Mouse (Mus musculus) heart, adult 2 months (tissue): ENCODE results near the gene Npr3. TPM values are rescaled to one million over a fixed set of nuclear protein-coding genes. Genes with fewer than 3 reads are reported as not detected.

Source experiments
- DNase-seq, 2 experiments: peaks; one replicate each; pipeline ENCODE4 v3.0.0; 2021
- H3K27ac ChIP-seq: fragments of 200-600 bp; 2 replicates; pipeline ENCODE4 v1.8.1; 2022
- H3K27me3 ChIP-seq: fragments of 200-500 bp; 2 replicates; pipeline ENCODE4 v1.6.1; 2012; ENCODE audit warnings: mild to moderate bottlenecking, low read length, inconsistent platforms, mixed read lengths; ENCODE audit not compliant: control insufficient read depth, insufficient read depth
- H3K36me3 ChIP-seq: fragments of 200-500 bp; 2 replicates; pipeline ENCODE4 v1.6.1; 2012; ENCODE audit warnings: low read length, inconsistent platforms; ENCODE audit not compliant: control insufficient read depth, insufficient read depth
- H3K4me1 ChIP-seq: fragments of 200-500 bp; 2 replicates; pipeline ENCODE4 v1.6.1; 2011; ENCODE audit warnings: low read length; ENCODE audit not compliant: control insufficient read depth, insufficient read depth
- H3K4me3 ChIP-seq: fragments of 200-600 bp; 2 replicates; pipeline ENCODE4 v1.8.1; 2022
- H3K79me2 ChIP-seq: fragments of 200-500 bp; replicated peaks from 2 replicates; pipeline ENCODE4 v1.6.1; 2012; ENCODE audit warnings: mild to moderate bottlenecking, inconsistent platforms, low read length, moderate library complexity, mixed read lengths; ENCODE audit not compliant: control insufficient read depth, insufficient read depth
- H3K9ac ChIP-seq: fragments of 200-500 bp; 2 replicates; pipeline ENCODE4 v1.6.1; 2012; ENCODE audit warnings: low read depth, mild to moderate bottlenecking, control low read depth, inconsistent platforms, low read length, mixed read lengths
- CTCF ChIP-seq: fragments of 200-600 bp; IDR thresholded peaks from 2 replicates; pipeline ENCODE4 v1.8.1; 2022; ENCODE audit warnings: antibody characterized with exemption, mild to moderate bottlenecking, moderate library complexity
- EP300 ChIP-seq: fragments of 200-500 bp; IDR thresholded peaks from 2 replicates; pipeline ENCODE4 v1.6.1; 2011; ENCODE audit warnings: low read depth, low read length, control low read depth; ENCODE audit not compliant: insufficient read depth
- POLR2A ChIP-seq: fragments of 200-500 bp; IDR thresholded peaks from 2 replicates; pipeline ENCODE4 v1.6.1; 2011; ENCODE audit warnings: mild to moderate bottlenecking, low read depth, low read length, control low read depth; ENCODE audit not compliant: insufficient read depth
- WGBS: fragments of 180-500 bp; shearing (Covaris S2); methylation state at CpG from one replicate; pipeline ENCODE4 v1.1.7; 2018; 5-methylcytosine and 5-hydroxymethylcytosine counted together
- intact Hi-C: fragments of 180-260 bp; cut with DNase I; formaldehyde crosslinking; loops from one replicate; pipeline ENCODE4 v1.15.1; 2025
- polyA plus RNA-seq: library from polyadenylated mRNA; depleted of rRNA; stranded (reverse); fragments of >200 nt; gene quantifications from 2 replicates; pipeline ENCODE4 v1.2.3, GENCODE M21; 2012
- total RNA-seq, 2 experiments: library from RNA; stranded (reverse); gene quantifications; 2 replicates each; pipeline ENCODE4 v1.2.3; 2021

Npr3 gene
- total and polyA plus RNA-seq, 3 experiments, result 9.0 to 36.1 (median 23.6) TPM

GRCm38 (mm10) chr15:11877273-11877672, 29.8 kb downstream of the Npr3 start:
- TF ChIP-seq POLR2A (no peak), CTCF (no peak), EP300 (no peak)
- no peak overlapping the region for H3K9ac ChIP-seq
- WGBS, result 34% methylated on average over 2 of the region's 2 CpGs
- H3K27me3 ChIP-seq, result no peaks in the 10 kb centered on the region
- H3K36me3 ChIP-seq, result no peaks in the 10 kb centered on the region; the same call in 1 of the 2 replicates
- DNase-seq, result no peak
- H3K79me2 ChIP-seq, result no peaks in the 10 kb centered on the region
- intact Hi-C loops, result no loop called here
- peaks cover 3% of the 10 kb centered on the region for H3K4me1 ChIP-seq
- no peak overlapping the region for H3K4me3 ChIP-seq
- no peak overlapping the region for H3K27ac ChIP-seq

GRCm38 (mm10) chr15:11866918-11867317, 40.2 kb downstream of the Npr3 start:
- 67% methylated on average over 3 of the region's 3 CpGs for WGBS

DNA sequence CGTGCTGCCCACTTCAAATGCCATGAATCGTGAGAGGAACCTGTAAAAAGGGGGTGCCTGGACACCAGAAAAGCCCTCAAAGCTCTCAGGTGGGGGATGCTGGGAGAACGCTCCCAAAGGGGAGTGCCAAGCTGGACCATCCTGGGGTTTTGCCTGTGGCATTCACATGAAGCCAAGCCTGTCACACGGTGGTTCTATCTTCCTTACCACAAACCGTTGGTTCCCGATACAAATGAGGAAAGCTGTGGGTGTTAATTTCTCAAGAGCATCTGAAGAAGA, 43.6 kb downstream of the Npr3 start:
- Histone ChIP-seq H3K27ac (no peak overlapping the region), H3K36me3 (no peaks in the 10 kb centered on the region), H3K79me2 (no peaks in the 10 kb centered on the region), H3K9ac (no peak overlapping the region), H3K4me1 (no peaks in the 10 kb centered on the region), H3K27me3 (no peaks in the 10 kb centered on the region), H3K4me3 (no peak overlapping the region)
- no peak for DNase-seq
- TF ChIP-seq EP300, result no peak
- TF ChIP-seq POLR2A, result no peak
- no peak for TF ChIP-seq CTCF
- WGBS, result 82% methylated on average over 6 of the region's 6 CpGs
- intact Hi-C loops, result no loop called here

More at GRCm38 (mm10) chr15:11866918-11867317, 40.2 kb downstream of the Npr3 start:
- Histone ChIP-seq H3K27ac (no peak overlapping the region), H3K79me2 (no peaks in the 10 kb centered on the region), H3K9ac (no peak overlapping the region), H3K4me3 (no peak overlapping the region), H3K4me1 (no peaks in the 10 kb centered on the region), H3K36me3 (no peaks in the 10 kb centered on the region), H3K27me3 (no peaks in the 10 kb centered on the region)
- intact Hi-C loops, result no loop called here
- TF ChIP-seq EP300 (no peak), POLR2A (no peak), CTCF (no peak)
- DNase-seq, result no peak

DNA sequence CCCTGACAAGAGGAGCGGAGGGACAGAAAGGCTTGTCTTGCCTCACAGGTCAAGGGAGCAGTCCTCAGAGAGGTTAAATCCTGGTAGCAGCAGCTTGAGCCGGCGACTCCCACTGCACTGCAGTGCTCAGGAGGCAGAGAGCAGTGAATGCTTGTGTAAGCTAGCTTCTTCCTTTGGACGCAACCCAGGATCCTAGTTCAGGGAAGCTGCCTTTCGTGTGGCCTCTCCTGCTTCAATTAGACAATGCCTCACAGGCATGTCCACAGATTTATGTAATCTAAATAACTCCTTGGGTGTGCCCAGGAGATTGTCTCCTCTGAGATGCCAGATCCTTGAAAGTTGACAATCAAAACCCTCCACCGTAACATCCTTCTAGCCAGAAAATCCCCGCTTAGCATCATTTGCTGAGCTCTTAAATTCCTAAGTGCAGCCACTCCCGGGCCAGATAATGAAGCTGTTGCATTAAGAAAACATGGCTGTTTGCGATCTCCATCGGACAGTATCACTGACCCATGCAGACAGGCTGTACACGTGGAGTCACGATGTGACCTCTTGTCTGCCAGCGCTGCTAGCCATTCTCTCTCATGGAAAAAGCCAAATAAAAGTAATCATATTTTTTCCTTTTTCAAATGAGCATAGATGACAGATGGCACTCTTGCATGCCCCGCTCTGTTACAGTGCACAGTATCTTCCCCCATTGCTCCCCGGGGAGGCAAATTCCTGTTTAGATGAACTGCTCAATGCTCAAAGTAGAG, 44.1 kb downstream of the Npr3 start:
- intact Hi-C loops, result no loop called here
- Histone ChIP-seq H3K79me2 (no peaks in the 10 kb centered on the region), H3K27me3 (no peaks in the 10 kb centered on the region), H3K4me1 (no peaks in the 10 kb centered on the region), H3K4me3 (no peak overlapping the region), H3K36me3 (no peaks in the 10 kb centered on the region), H3K27ac (no peak overlapping the region), H3K9ac (no peak overlapping the region)
- no peak for DNase-seq
- 69% methylated on average over 15 of the region's 15 CpGs for WGBS
- TF ChIP-seq EP300, result no peak
- TF ChIP-seq POLR2A, result no peak
- TF ChIP-seq CTCF, result no peak

DNA sequence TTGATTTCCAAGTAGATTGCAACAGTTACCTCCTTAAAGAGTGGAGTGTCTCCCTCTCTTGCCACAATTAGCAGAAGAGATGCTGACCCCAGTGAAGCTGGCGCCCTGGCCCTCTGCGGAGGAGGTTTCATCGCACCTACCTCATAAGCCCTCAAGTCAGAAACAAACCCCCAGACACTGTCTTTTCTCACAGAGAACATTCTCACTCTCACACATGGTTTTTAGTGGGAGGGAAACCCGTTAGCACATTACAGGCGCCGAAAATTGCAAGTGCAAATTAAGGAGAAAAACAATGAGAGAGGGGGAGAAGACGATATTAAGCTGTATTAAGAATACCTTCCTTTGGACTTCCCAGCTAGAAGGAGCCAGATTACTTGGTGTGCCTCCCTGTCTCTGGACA, 44.8 kb downstream of the Npr3 start:
- H3K36me3 ChIP-seq, result no peaks in the 10 kb centered on the region
- WGBS, result 91% methylated on average over 7 of the region's 7 CpGs

GRCm38 (mm10) chr15:11860259-11860658, 46.8 kb downstream of the Npr3 start:
- H3K4me3 ChIP-seq, result no peak overlapping the region
- no peak overlapping the region for H3K27ac ChIP-seq
- H3K9ac ChIP-seq, result no peak overlapping the region
- no peaks in the 10 kb centered on the region for H3K36me3 ChIP-seq
- no peaks in the 10 kb centered on the region for H3K4me1 ChIP-seq
- H3K27me3 ChIP-seq, result no peaks in the 10 kb centered on the region
- no peak for DNase-seq
- H3K79me2 ChIP-seq, result no peaks in the 10 kb centered on the region
- TF ChIP-seq POLR2A (no peak), EP300 (no peak), CTCF (no peak)
- intact Hi-C loops, result no loop called here
- 67% methylated on average over 2 of the region's 2 CpGs for WGBS

More for the DNA sequence above, 44.8 kb downstream of the Npr3 start:
- H3K4me1 ChIP-seq, result no peaks in the 10 kb centered on the region
- no peaks in the 10 kb centered on the region for H3K27me3 ChIP-seq
- no peak overlapping the region for H3K4me3 ChIP-seq
- no peak overlapping the region for H3K9ac ChIP-seq
- no peaks in the 10 kb centered on the region for H3K79me2 ChIP-seq
- no peak for DNase-seq
- intact Hi-C loops, result no loop called here
- TF ChIP-seq CTCF (no peak), EP300 (no peak), POLR2A (no peak)
- no peak overlapping the region for H3K27ac ChIP-seq
